ENCODE assay signal across 14 mouse cellular contexts in genomic region chr3:109224526-109224925, GRCm38 (mm10).
DNase-seq lines count a peak whose midpoint lies in the region.
"Had no signal": no experiment of that assay in that cellular context is flagged by ENCODE, and none has a peak within 500 bp of the region (broad histone marks: within the 10 kb centered on the region; RNA-seq: fewer than 3 reads in every experiment).

No protein-coding gene starts in this region.

- DNase-seq in layer of hippocampus, adult 11-12 months (ENCODE audit: low spot score) = peak; percentile 12
- no peak for DNase-seq in layer of hippocampus, adult 9-10 months (ENCODE audit: low spot score)
- peak; percentile 38 for DNase-seq in right cerebral cortex, adult 18-20 months
- DNase-seq in right cerebral cortex, postnatal 14 days = no peak
- peak; percentile 38 for DNase-seq in layer of hippocampus, adult 9-11 months
- DNase-seq in thymus, postnatal 14 days = no peak
- DNase-seq in left cerebral cortex, postnatal 4 days = no peak
- DNase-seq: adrenal gland, postnatal 14 days; cerebellum, adult 2 months; cerebellum, postnatal 10 days; forebrain, postnatal 0 days; gastrocnemius, postnatal 14 days; heart, adult 2 months; heart, postnatal 14 days had no signal

- intact Hi-C loops in left cerebral cortex, postnatal 4 days (cut with DNase I) = no loop called here

Comparison
In these comparisons a context has a peak if more than half of its experiments do, and no peak if none do; other contexts are left out.
1. DNase-seq: peak in layer of hippocampus, adult 11-12 months (single experiment), right cerebral cortex, adult 18-20 months (single experiment) and layer of hippocampus, adult 9-11 months (single experiment); none in layer of hippocampus, adult 9-10 months (single experiment), right cerebral cortex, postnatal 14 days (single experiment), thymus, postnatal 14 days (single experiment) and left cerebral cortex, postnatal 4 days (single experiment).